Mouse (Mus musculus) heart, embryonic 15.5 days (tissue): ENCODE data around the gene Gm5148. TPM values are rescaled to one million over a fixed set of nuclear protein-coding genes. Genes with fewer than 3 reads are reported as not detected.
A peak's percentile ranks its signal among the peaks of the same experiment; 100 is the strongest.

Experiments
- ATAC-seq: fragments of 200-750 bp; cut with Nextera tagmentation; replicated peaks from 2 replicates; pipeline ENCODE4 v1.8.0; 2017; ENCODE audit warnings: low read depth, moderate TSS enrichment; ENCODE audit not compliant: insufficient number of reproducible peaks, insufficient read depth, low FRiP score
- H3K27ac ChIP-seq: fragments of 300-500 bp; sonication (generic); 2 replicates; pipeline ENCODE4 v1.5.1; 2015; ENCODE audit warnings: mild to moderate bottlenecking, inconsistent platforms
- H3K27me3 ChIP-seq: fragments of 300-500 bp; sonication (generic); 2 replicates; pipeline ENCODE4 v1.6.1; 2015; ENCODE audit warnings: inconsistent platforms
- H3K36me3 ChIP-seq: fragments of 300-500 bp; sonication (generic); 2 replicates; pipeline ENCODE4 v1.6.1; 2015; ENCODE audit warnings: mild to moderate bottlenecking, inconsistent platforms
- H3K4me1 ChIP-seq: fragments of 300-500 bp; sonication (generic); replicated peaks from 2 replicates; pipeline ENCODE4 v1.6.1; 2015; ENCODE audit warnings: inconsistent platforms
- H3K4me2 ChIP-seq: fragments of 300-500 bp; sonication (generic); 2 replicates; pipeline ENCODE4 v1.6.1; 2015; ENCODE audit warnings: inconsistent platforms, mild to moderate bottlenecking, moderate library complexity
- H3K4me3 ChIP-seq: fragments of 300-500 bp; sonication (generic); 2 replicates; pipeline ENCODE4 v1.5.1; 2015; ENCODE audit warnings: mild to moderate bottlenecking, inconsistent platforms
- H3K9ac ChIP-seq: fragments of 300-500 bp; sonication (generic); 2 replicates; pipeline ENCODE4 v1.6.1; 2015; ENCODE audit warnings: mild to moderate bottlenecking, inconsistent platforms
- H3K9me3 ChIP-seq: fragments of 300-500 bp; sonication (generic); replicated peaks from 2 replicates; pipeline ENCODE4 v1.6.1; 2016; ENCODE audit warnings: inconsistent platforms
- WGBS: fragments of 180-500 bp; shearing (Covaris S2); methylation state at CpG from one replicate; pipeline ENCODE4 v1.1.7; 2015; ENCODE audit warnings: mixed read lengths; 5-methylcytosine and 5-hydroxymethylcytosine counted together
- polyA plus RNA-seq: library from polyadenylated mRNA; unstranded; fragments of >200 nt; fragmentation: Nextera tagmentation; extraction: Ambion mirVana; gene quantifications from 2 replicates; pipeline ENCODE4 v1.2.1, GENCODE M21; 2015

The Gm5148 gene
- polyA plus RNA-seq, 1 experiment from 2014 or later, result 3.2 TPM

GRCm38 (mm10) chr3:37735166-37735565 is 10.9 kb upstream of the Gm5148 start:
- Histone ChIP-seq H3K36me3 (no peaks in the 10 kb centered on the region), H3K27ac (no peak overlapping the region), H3K9ac (no peak overlapping the region), H3K4me1 (peaks cover 31% of the 10 kb centered on the region), H3K27me3 (no peaks in the 10 kb centered on the region), H3K9me3 (no peaks in the 10 kb centered on the region), H3K4me3 (no peak overlapping the region), H3K4me2 (no peak overlapping the region)
- ATAC-seq, result no peak
- WGBS, result 66% methylated on average over 6 of the region's 6 CpGs

DNA sequence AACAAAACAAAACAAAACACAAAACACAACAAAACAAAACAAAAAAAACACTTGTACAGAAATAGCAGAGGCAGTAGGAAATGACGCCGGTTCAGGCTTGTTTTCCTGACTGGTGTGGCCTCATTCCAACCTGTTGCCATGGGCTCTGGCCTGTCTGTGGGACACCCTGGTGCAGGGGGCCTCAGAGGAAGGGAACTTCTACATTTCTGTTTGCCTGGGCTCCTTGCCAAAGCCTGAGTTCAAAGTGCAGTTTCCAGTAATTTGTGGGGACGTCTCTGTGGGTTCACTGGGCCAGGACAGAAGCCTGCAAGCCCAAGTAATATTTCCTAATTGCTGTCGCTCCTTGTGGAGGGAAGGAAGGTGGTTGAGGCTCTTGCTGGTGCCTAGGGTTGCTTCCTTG is 4.9 kb upstream of the Gm5148 start:
- H3K36me3 ChIP-seq, result no peaks in the 10 kb centered on the region
- H3K27me3 ChIP-seq, result no peaks in the 10 kb centered on the region; the same call in 1 of the 2 replicates
- no peak overlapping the region for H3K4me2 ChIP-seq
- H3K9ac ChIP-seq, result no peak overlapping the region
- peaks cover 25% of the 10 kb centered on the region for H3K4me1 ChIP-seq
- no peak overlapping the region for H3K4me3 ChIP-seq
- WGBS, result 20% methylated on average over 4 of the region's 4 CpGs
- H3K27ac ChIP-seq, result peak overlapping the region; percentile 24
- H3K9me3 ChIP-seq, result no peaks in the 10 kb centered on the region
- peak; percentile 70 for ATAC-seq

DNA sequence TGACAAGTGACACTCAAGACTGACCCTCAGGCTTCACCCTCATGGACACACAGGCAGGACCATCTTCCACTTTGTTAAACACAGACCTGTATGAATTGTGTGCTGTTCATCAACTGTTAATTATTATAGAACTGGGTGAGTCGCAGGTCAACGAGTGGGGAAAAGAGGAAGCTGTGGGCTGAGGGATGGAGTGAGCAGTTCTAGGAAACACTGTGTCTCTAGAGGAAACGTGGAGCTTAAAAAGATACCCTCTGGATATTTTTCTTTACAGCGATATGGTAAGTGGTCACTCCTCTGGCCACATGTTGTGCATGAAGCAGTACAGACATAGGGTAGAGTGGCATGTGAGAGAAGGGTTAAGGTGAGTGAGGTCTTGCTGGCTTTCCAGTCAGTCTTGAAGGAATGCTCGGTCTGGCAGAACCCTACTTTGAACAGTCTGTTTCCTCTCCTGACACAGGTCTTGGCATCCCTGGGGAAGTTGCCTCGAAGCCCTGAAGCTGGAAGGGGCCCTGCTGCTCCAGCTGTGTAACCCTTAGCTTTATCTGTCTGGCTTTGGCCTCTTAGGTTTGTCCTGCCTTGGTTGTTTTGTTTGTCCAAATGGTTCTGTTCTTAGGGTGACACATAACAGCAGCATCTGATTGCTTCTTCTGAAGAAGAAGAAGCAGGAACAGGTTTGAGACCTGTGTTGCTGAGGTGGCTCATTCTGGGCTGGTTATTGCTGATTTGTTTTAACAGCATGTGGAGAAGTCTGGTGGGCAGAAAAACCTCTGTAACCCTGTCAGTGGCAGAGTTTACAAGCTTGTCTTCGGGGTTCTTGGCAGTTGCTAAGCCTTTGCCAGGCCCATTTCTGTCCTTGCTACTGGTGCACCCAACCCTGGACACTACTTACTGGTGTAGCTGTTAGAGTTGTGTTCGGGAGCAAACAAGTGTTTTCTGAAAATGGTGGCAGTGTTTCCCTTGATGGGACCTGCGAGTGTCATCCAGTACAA is 4.1 kb upstream of the Gm5148 start:
- Histone ChIP-seq H3K9ac (no peak overlapping the region), H3K4me1 (peaks cover 33% of the 10 kb centered on the region), H3K36me3 (no peaks in the 10 kb centered on the region), H3K4me3 (no peak overlapping the region), H3K9me3 (no peaks in the 10 kb centered on the region), H3K27me3 (peaks cover 2% of the 10 kb centered on the region; the same call in 1 of the 2 replicates), H3K4me2 (no peak overlapping the region), H3K27ac (no peak overlapping the region)
- no peak for ATAC-seq
- WGBS, result 57% methylated on average over 9 of the region's 9 CpGs

GRCm38 (mm10) chr3:37727392-37727791 is 3.1 kb upstream of the Gm5148 start:
- ATAC-seq, result no peak

DNA sequence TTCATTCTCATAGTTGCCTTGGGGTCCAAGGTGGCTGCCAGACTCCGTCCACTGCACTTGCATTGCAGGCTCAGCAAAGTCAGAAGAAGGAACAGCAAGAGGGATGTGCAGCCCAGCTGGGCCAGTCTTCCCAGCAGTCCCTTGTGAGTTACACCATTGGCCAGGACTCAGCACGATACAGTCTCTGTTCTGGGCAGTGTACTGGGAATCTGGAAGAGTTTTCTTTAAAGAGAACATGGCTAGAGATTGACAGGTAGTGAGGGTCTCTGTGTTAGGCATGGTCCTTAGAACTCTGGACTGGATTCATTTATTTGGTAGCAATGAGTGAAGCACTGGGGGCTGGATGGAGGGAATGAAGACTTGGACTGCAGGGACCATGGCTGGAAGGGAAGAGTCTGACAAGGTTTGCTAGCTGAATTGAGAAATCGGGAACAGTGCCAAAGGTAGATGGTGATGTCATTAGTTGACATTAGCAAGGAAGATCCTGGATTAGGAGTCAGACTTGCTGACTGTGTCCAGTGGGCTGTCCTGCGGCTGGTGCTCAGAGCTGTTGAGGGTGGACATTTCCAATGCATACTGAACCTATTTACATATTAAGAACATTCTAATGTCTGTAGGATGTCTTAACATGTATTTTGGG is 2.3 kb upstream of the Gm5148 start:
- H3K4me2 ChIP-seq, result no peak overlapping the region
- no peak overlapping the region for H3K4me3 ChIP-seq
- 66% methylated on average over 4 of the region's 4 CpGs for WGBS
- no peaks in the 10 kb centered on the region for H3K36me3 ChIP-seq
- H3K27ac ChIP-seq, result no peak overlapping the region
- ATAC-seq, result no peak
- H3K27me3 ChIP-seq, result peaks cover 2% of the 10 kb centered on the region; the same call in 1 of the 2 replicates
- H3K9ac ChIP-seq, result no peak overlapping the region
- peaks cover 35% of the 10 kb centered on the region for H3K4me1 ChIP-seq
- H3K9me3 ChIP-seq, result no peaks in the 10 kb centered on the region

More at GRCm38 (mm10) chr3:37727392-37727791, 3.1 kb upstream of the Gm5148 start:
- Histone ChIP-seq H3K27ac (no peak overlapping the region), H3K4me1 (peaks cover 35% of the 10 kb centered on the region), H3K4me2 (no peak overlapping the region), H3K9me3 (no peaks in the 10 kb centered on the region), H3K4me3 (no peak overlapping the region), H3K27me3 (peaks cover 2% of the 10 kb centered on the region; the same call in 1 of the 2 replicates), H3K9ac (no peak overlapping the region), H3K36me3 (no peaks in the 10 kb centered on the region)
- WGBS, result 71% methylated on average over 5 of the region's 5 CpGs

GRCm38 (mm10) chr3:37724946-37725735 is 851 bp upstream of the Gm5148 start:
- Histone ChIP-seq H3K36me3 (no peaks in the 10 kb centered on the region), H3K9ac (no peak overlapping the region), H3K9me3 (no peaks in the 10 kb centered on the region), H3K27ac (no peak overlapping the region), H3K27me3 (peaks cover 2% of the 10 kb centered on the region; the same call in 1 of the 2 replicates), H3K4me1 (peaks cover 35% of the 10 kb centered on the region), H3K4me2 (no peak overlapping the region), H3K4me3 (no peak overlapping the region)
- no peak for ATAC-seq
- WGBS, result 84% methylated on average over 6 of the region's 6 CpGs

GRCm38 (mm10) chr3:37723662-37724170 is 574 bp downstream of the Gm5148 start:
- Histone ChIP-seq H3K36me3 (no peaks in the 10 kb centered on the region), H3K9ac (peak overlapping the region; percentile 38), H3K4me1 (peaks cover 27% of the 10 kb centered on the region), H3K4me2 (peak overlapping the region; percentile 83), H3K27ac (peak overlapping the region; percentile 18; the same call in 1 of the 2 replicates), H3K27me3 (peaks cover 2% of the 10 kb centered on the region; the same call in 1 of the 2 replicates), H3K9me3 (no peaks in the 10 kb centered on the region), H3K4me3 (peak overlapping the region; percentile 50)
- ATAC-seq, result 0 out of 2 replicates have a peak, but pooled peaks have one; percentile 32
- 3% methylated on average over 16 of the region's 17 CpGs for WGBS

GRCm38 (mm10) chr3:37723061-37723521 is 1.2 kb downstream of the Gm5148 start:
- H3K27me3 ChIP-seq, result peaks cover 2% of the 10 kb centered on the region; the same call in 1 of the 2 replicates
- WGBS, result 21% methylated on average over 11 of the region's 11 CpGs
- H3K9ac ChIP-seq, result peak overlapping the region; percentile 38
- peak overlapping the region; percentile 83 for H3K4me2 ChIP-seq
- H3K27ac ChIP-seq, result no peak overlapping the region
- ATAC-seq, result no peak
- H3K36me3 ChIP-seq, result no peaks in the 10 kb centered on the region
- no peaks in the 10 kb centered on the region for H3K9me3 ChIP-seq
- H3K4me3 ChIP-seq, result peak overlapping the region; percentile 50
- H3K4me1 ChIP-seq, result peaks cover 21% of the 10 kb centered on the region

- Histone ChIP-seq H3K4me3 (no peak overlapping the region), H3K4me1 (peaks cover 18% of the 10 kb centered on the region), H3K9me3 (no peaks in the 10 kb centered on the region), H3K27ac (no peak overlapping the region), H3K36me3 (no peaks in the 10 kb centered on the region), H3K4me2 (peak overlapping the region; percentile 83), H3K27me3 (peaks cover 2% of the 10 kb centered on the region; the same call in 1 of the 2 replicates), H3K9ac (no peak overlapping the region)
- no peak for ATAC-seq
- WGBS, result 64% methylated on average over 12 of the region's 12 CpGs
Observed at GRCm38 (mm10) chr3:37722487-37723060, 1.7 kb downstream of the Gm5148 start.

DNA sequence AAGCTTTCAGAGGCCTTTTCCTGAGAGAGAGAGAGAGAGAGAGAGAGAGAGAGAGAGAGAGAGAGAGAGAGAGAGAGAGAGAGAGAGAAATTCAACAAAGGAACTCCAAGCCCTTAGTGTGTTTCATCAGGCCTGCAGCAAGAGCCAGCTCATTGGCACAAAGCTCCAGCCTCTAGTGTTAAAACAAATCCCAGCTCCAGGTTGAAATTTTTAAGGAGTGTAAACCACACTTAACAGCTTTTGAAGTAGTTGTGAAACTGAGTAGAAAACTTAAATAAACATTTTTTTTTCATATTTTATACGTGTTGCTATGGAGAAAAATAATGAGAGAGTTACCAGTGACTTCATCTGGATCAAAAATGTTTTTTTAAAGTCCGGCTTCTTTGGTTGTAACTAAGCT is 7.3 kb downstream of the Gm5148 start:
- H3K9ac ChIP-seq, result no peak overlapping the region
- no peak for ATAC-seq
- H3K4me2 ChIP-seq, result no peak overlapping the region
- H3K4me1 ChIP-seq, result peaks cover 4% of the 10 kb centered on the region; the same call in 1 of the 2 replicates
- H3K9me3 ChIP-seq, result no peaks in the 10 kb centered on the region
- WGBS, result 72% methylated on average over 2 of the region's 2 CpGs
- no peak overlapping the region for H3K27ac ChIP-seq
- no peak overlapping the region for H3K4me3 ChIP-seq
- H3K36me3 ChIP-seq, result no peaks in the 10 kb centered on the region
- no peaks in the 10 kb centered on the region; the same call in 1 of the 2 replicates for H3K27me3 ChIP-seq
